Mouse (Mus musculus) midbrain, embryonic 13.5 days (tissue): ENCODE data around the gene Pax8. TPM values are rescaled to one million over a fixed set of nuclear protein-coding genes. Genes with fewer than 3 reads are reported as not detected.
A peak's percentile ranks its signal among the peaks of the same experiment; 100 is the strongest.

ENCODE experiments used
- ATAC-seq: fragments of 200-750 bp; cut with Nextera tagmentation; 2 replicates; pipeline ENCODE4 v1.8.0; 2017; ENCODE audit warnings: mild to moderate bottlenecking, moderate TSS enrichment, moderate library complexity
- H3K27ac ChIP-seq: fragments of 300-500 bp; sonication (generic); 2 replicates; pipeline ENCODE4 v1.5.1; 2015; ENCODE audit warnings: inconsistent platforms, mild to moderate bottlenecking, moderate library complexity
- H3K27me3 ChIP-seq: fragments of 300-500 bp; sonication (generic); 2 replicates; pipeline ENCODE4 v1.6.1; 2015; ENCODE audit warnings: mild to moderate bottlenecking, inconsistent platforms
- H3K36me3 ChIP-seq: fragments of 300-500 bp; sonication (generic); 2 replicates; pipeline ENCODE4 v1.6.1; 2015; ENCODE audit warnings: mild to moderate bottlenecking, inconsistent platforms
- H3K4me1 ChIP-seq: fragments of 300-500 bp; sonication (generic); replicated peaks from 2 replicates; pipeline ENCODE4 v1.6.1; 2015; ENCODE audit warnings: inconsistent platforms
- H3K4me2 ChIP-seq: fragments of 300-500 bp; sonication (generic); replicated peaks from 2 replicates; pipeline ENCODE4 v1.6.1; 2015; ENCODE audit warnings: moderate library complexity, mild to moderate bottlenecking, inconsistent platforms
- H3K4me3 ChIP-seq: fragments of 300-500 bp; sonication (generic); replicated peaks from 2 replicates; pipeline ENCODE4 v1.5.1; 2015; ENCODE audit warnings: mild to moderate bottlenecking, inconsistent platforms
- H3K9ac ChIP-seq: fragments of 300-500 bp; sonication (generic); replicated peaks from 2 replicates; pipeline ENCODE4 v1.6.1; 2015; ENCODE audit warnings: mild to moderate bottlenecking, inconsistent platforms
- H3K9me3 ChIP-seq: fragments of 300-500 bp; sonication (generic); 2 replicates; pipeline ENCODE4 v1.6.1; 2016; ENCODE audit warnings: mild to moderate bottlenecking, inconsistent platforms
- WGBS: fragments of 180-500 bp; shearing (Covaris S2); methylation state at CpG from one replicate; pipeline ENCODE4 v1.1.7; 2015; 5-methylcytosine and 5-hydroxymethylcytosine counted together
- polyA plus RNA-seq: library from polyadenylated mRNA; unstranded; fragments of >200 nt; fragmentation: Nextera tagmentation; extraction: Ambion mirVana; gene quantifications from 2 replicates; pipeline ENCODE4 v1.2.1, GENCODE M21; 2015

Pax8 gene
- polyA plus RNA-seq, 1 experiment from 2014 or later: 5.9 TPM

DNA sequence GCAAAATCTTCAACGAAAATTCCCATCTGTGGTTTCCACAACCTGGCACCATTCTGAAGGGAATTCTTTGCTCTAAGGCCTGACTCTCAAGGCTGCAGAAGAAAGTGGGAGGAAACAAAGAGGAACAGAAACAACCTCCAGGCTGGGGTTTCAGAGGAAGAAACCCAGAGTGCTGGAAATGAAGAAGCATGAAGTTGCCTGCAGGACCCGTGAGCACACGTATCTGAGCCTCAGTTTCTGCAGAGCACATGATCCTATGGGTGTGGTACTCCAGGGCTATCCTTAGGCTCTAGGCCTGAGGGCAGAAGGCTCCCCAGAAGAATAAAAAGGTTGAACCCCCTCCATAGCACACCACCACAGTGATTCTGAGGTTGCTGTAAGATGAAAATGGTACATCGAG, 18.6 kb downstream of the Pax8 start:
- no peak overlapping the region for H3K9ac ChIP-seq
- H3K27ac ChIP-seq: no peak overlapping the region
- no peaks in the 10 kb centered on the region for H3K27me3 ChIP-seq
- H3K4me1 ChIP-seq: 0 out of 2 replicates have a peak, but pooled peaks cover 7% of the 10 kb centered on the region
- no peaks in the 10 kb centered on the region for H3K36me3 ChIP-seq
- no peak overlapping the region for H3K4me3 ChIP-seq
- WGBS: 91% methylated on average over 4 of the region's 4 CpGs
- no peak overlapping the region for H3K4me2 ChIP-seq
- H3K9me3 ChIP-seq: no peaks in the 10 kb centered on the region
- ATAC-seq: no peak

GRCm38 (mm10) chr2:24455057-24455855, 20.1 kb downstream of the Pax8 start:
- H3K9ac ChIP-seq: no peak overlapping the region
- no peaks in the 10 kb centered on the region for H3K36me3 ChIP-seq
- 37% methylated on average over 6 of the region's 6 CpGs for WGBS
- H3K4me2 ChIP-seq: no peak overlapping the region
- no peaks in the 10 kb centered on the region for H3K9me3 ChIP-seq
- no peak for ATAC-seq
- H3K4me3 ChIP-seq: no peak overlapping the region
- H3K4me1 ChIP-seq: 0 out of 2 replicates have a peak, but pooled peaks cover 7% of the 10 kb centered on the region
- H3K27ac ChIP-seq: no peak overlapping the region
- H3K27me3 ChIP-seq: no peaks in the 10 kb centered on the region

- peak; percentile 60; the same call in 1 of the 2 replicates for ATAC-seq
- Histone ChIP-seq H3K4me1 (0 out of 2 replicates have a peak, but pooled peaks cover 7% of the 10 kb centered on the region), H3K9ac (no peak overlapping the region), H3K9me3 (no peaks in the 10 kb centered on the region), H3K4me2 (no peak overlapping the region), H3K36me3 (no peaks in the 10 kb centered on the region), H3K27me3 (no peaks in the 10 kb centered on the region), H3K27ac (no peak overlapping the region; the same call in 1 of the 2 replicates), H3K4me3 (no peak overlapping the region)
- WGBS: 16% methylated on average over 1 of the region's 1 CpGs
These were observed 20.9 kb downstream of the Pax8 start for GRCm38 (mm10) chr2:24454429-24455011.

- H3K36me3 ChIP-seq: no peaks in the 10 kb centered on the region
- 0 out of 2 replicates have a peak, but pooled peaks cover 7% of the 10 kb centered on the region for H3K4me1 ChIP-seq
- no peaks in the 10 kb centered on the region for H3K27me3 ChIP-seq
- ATAC-seq: no peak
- H3K9ac ChIP-seq: no peak overlapping the region
- H3K4me2 ChIP-seq: no peak overlapping the region
- no peaks in the 10 kb centered on the region for H3K9me3 ChIP-seq
- WGBS: 90% methylated on average over 5 of the region's 5 CpGs
- H3K27ac ChIP-seq: no peak overlapping the region
- no peak overlapping the region for H3K4me3 ChIP-seq
These were observed 22.2 kb downstream of the Pax8 start for GRCm38 (mm10) chr2:24453206-24453605.

- no peaks in the 10 kb centered on the region for H3K36me3 ChIP-seq
- no peak for ATAC-seq
- no peaks in the 10 kb centered on the region for H3K9me3 ChIP-seq
- H3K27me3 ChIP-seq: no peaks in the 10 kb centered on the region
- H3K27ac ChIP-seq: no peak overlapping the region
- no peak overlapping the region for H3K4me2 ChIP-seq
- 88% methylated on average over 4 of the region's 4 CpGs for WGBS
- no peak overlapping the region for H3K4me3 ChIP-seq
- H3K4me1 ChIP-seq: no peaks in the 10 kb centered on the region
- H3K9ac ChIP-seq: no peak overlapping the region
These were observed 26.3 kb downstream of the Pax8 start for GRCm38 (mm10) chr2:24449111-24449510.

DNA sequence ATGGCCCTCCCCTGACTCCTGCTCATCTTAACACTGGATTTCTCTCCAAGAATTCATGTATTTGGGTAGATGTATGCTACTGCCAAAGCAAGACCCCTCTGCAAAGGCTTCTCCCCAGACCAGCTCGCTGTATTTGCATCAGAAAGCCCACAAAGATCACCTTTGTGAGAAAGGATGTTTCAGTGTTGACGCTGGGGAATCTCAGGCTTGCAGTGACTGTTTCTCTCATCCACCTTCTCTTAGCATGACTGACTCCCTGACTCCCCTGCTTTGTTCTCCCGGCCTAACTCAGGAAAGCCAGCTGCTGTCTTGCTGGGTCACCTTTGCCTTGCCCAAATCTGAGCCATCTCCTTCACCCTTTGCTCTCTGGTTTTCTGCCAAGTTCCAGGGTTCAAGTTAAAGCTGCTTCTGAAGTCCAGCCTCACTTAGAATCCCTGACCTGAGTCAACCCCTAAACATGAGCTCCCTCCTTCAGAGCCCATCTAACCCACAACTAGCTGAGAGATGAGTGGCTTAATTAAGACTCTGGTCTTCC, 32.1 kb downstream of the Pax8 start:
- Histone ChIP-seq H3K4me3 (no peak overlapping the region), H3K9me3 (no peaks in the 10 kb centered on the region), H3K9ac (no peak overlapping the region), H3K36me3 (no peaks in the 10 kb centered on the region), H3K27ac (no peak overlapping the region), H3K4me1 (no peaks in the 10 kb centered on the region), H3K27me3 (peaks cover 6% of the 10 kb centered on the region; the same call in 1 of the 2 replicates), H3K4me2 (no peak overlapping the region)
- WGBS: 31% methylated on average over 3 of the region's 3 CpGs
- no peak for ATAC-seq

DNA sequence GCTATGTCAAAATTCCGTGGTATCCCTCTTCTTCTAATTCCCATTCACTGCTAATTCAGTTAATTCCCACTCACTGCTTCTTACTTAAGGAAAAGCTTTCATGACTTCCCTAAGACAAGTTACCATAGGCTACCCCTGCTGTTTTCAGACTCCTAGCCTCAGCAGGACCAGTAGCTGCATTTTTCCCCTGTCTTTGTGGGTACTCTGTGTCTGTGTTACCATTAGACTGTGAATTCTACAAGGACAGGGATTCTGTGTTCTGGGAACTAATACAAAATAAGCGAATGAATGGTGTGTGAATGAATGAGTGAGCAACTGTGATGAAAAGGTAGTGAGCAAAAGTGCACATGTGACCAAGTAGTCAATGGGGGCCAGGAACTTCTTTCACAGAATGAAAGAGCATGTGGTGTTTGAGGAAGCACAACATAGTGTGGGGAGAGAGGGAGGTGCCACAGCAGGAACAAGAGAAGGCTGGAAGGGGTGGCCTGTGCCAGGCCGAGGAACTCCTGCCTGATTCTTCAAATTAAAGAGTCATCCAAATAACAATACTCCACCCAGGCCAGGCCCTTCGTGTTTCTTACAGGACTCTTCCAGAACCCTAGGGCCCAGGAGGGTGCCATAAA, 33.0 kb downstream of the Pax8 start:
- Histone ChIP-seq H3K36me3 (no peaks in the 10 kb centered on the region), H3K4me1 (no peaks in the 10 kb centered on the region), H3K9me3 (no peaks in the 10 kb centered on the region), H3K27ac (no peak overlapping the region), H3K4me2 (no peak overlapping the region), H3K4me3 (no peak overlapping the region), H3K9ac (no peak overlapping the region), H3K27me3 (peaks cover 6% of the 10 kb centered on the region; the same call in 1 of the 2 replicates)
- 56% methylated on average over 4 of the region's 4 CpGs for WGBS
- ATAC-seq: no peak

DNA sequence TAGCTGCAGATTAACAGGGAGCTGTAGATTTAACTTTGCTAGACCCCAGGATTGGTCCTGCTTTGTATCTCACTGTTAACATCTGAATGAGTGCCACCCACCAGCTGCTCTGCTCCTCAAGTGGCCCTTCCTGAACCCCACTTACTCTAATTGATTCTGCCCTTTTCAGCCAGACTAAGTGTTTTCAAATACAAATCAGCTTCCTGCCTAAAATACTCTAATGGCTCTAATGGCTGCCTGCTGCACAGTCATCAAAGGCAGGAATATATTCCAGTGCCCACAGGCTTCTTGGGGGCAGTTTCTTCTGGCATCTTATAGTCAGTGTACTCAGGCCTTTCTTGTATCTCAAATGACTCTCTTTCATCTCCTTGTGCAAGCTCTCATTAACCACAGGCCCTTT, 33.5 kb downstream of the Pax8 start:
- Histone ChIP-seq H3K4me3 (no peak overlapping the region), H3K36me3 (no peaks in the 10 kb centered on the region), H3K27me3 (peaks cover 6% of the 10 kb centered on the region; the same call in 1 of the 2 replicates), H3K9me3 (no peaks in the 10 kb centered on the region), H3K4me1 (no peaks in the 10 kb centered on the region), H3K9ac (no peak overlapping the region), H3K4me2 (no peak overlapping the region), H3K27ac (no peak overlapping the region)
- no peak for ATAC-seq

GRCm38 (mm10) chr2:24440056-24440455, 35.3 kb downstream of the Pax8 start:
- H3K4me3 ChIP-seq: no peak overlapping the region
- H3K9ac ChIP-seq: no peak overlapping the region
- H3K4me2 ChIP-seq: no peak overlapping the region
- H3K9me3 ChIP-seq: no peaks in the 10 kb centered on the region
- no peaks in the 10 kb centered on the region for H3K4me1 ChIP-seq
- no peak overlapping the region for H3K27ac ChIP-seq
- peaks cover 6% of the 10 kb centered on the region; the same call in 1 of the 2 replicates for H3K27me3 ChIP-seq
- ATAC-seq: no peak
- 87% methylated on average over 2 of the region's 2 CpGs for WGBS
- no peaks in the 10 kb centered on the region for H3K36me3 ChIP-seq

DNA sequence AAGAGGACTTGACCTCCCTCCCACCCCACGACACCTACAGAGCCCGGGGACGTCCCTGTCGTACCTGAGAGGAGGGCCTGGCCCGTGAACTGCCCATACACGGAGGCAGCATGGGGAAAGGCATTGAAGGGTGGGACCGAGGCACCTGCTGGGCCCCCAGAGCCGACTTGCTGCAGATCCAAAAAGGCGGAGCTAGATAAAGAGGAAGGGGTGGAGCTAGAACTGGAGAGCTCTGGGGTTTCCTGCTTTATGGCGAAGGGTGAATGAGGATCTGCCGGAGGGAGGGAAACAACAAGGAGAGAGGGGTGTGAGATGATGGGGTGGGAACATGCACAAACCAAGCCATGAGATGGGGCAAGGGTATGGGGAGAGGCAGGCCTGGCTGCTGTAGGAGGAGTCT, 39.7 kb downstream of the Pax8 start:
- H3K4me3 ChIP-seq: no peak overlapping the region
- 88% methylated on average over 11 of the region's 11 CpGs for WGBS
- ATAC-seq: no peak

DNA sequence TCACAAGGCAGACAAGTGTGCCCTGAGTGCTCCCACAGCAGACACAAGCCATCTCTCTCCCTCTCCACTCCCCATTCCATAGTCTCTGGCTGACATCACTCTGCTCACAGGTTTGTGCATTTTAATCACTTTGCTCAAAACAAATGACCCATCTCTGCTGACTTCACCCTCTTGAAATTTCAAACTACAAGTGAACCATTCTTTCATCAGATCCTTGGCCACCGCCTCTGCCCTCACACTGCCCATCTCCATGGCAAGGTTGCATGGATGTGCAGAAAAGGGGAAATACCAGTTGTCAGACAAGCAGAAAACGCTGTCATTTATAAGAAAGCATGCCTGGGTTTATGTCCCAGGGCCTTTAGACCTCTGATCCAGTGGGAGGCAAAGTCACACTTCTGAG, 40.7 kb downstream of the Pax8 start:
- Histone ChIP-seq H3K4me1 (no peaks in the 10 kb centered on the region), H3K9me3 (no peaks in the 10 kb centered on the region), H3K27ac (no peak overlapping the region), H3K4me3 (no peak overlapping the region), H3K4me2 (no peak overlapping the region), H3K27me3 (peaks cover 18% of the 10 kb centered on the region), H3K9ac (no peak overlapping the region), H3K36me3 (no peaks in the 10 kb centered on the region)
- ATAC-seq: no peak
- WGBS: 88% methylated on average over 2 of the region's 2 CpGs

More for the DNA sequence above, 39.7 kb downstream of the Pax8 start:
- H3K9ac ChIP-seq: no peak overlapping the region
- peaks cover 19% of the 10 kb centered on the region for H3K27me3 ChIP-seq
- no peaks in the 10 kb centered on the region for H3K9me3 ChIP-seq
- H3K4me2 ChIP-seq: no peak overlapping the region
- no peaks in the 10 kb centered on the region for H3K36me3 ChIP-seq
- no peak overlapping the region for H3K27ac ChIP-seq
- H3K4me1 ChIP-seq: no peaks in the 10 kb centered on the region

DNA sequence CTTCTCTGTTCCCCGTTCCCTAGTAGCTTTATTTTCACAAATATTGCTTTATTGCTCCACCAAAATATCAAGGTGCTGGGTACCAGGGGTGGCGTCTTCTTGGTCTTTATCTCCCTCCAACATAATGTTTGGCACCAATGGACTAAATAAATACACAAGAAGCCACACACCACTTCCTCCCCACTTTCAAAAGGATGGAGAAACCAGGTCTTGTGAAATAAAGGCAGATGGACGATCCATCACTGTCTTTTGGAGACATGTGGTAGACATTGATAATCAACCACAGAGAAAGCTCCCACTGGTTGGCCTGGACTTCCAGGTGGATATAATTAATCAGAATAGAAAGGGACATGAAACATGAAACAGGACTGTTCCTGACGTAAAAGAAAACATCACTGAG, 45.6 kb downstream of the Pax8 start:
- no peaks in the 10 kb centered on the region for H3K36me3 ChIP-seq
- H3K27ac ChIP-seq: no peak overlapping the region
- H3K4me3 ChIP-seq: no peak overlapping the region
- no peak for ATAC-seq
- H3K9me3 ChIP-seq: no peaks in the 10 kb centered on the region
- H3K4me1 ChIP-seq: peaks cover 17% of the 10 kb centered on the region
- no peak overlapping the region for H3K4me2 ChIP-seq
- 91% methylated on average over 4 of the region's 4 CpGs for WGBS
- peaks cover 36% of the 10 kb centered on the region for H3K27me3 ChIP-seq
- no peak overlapping the region for H3K9ac ChIP-seq
